Mouse (Mus musculus) hindbrain, embryonic 13.5 days (tissue): Measurements from ENCODE around the gene Pdk2. TPM values are rescaled to one million over a fixed set of nuclear protein-coding genes. Genes with fewer than 3 reads are reported as not detected.

Source experiments
- ATAC-seq: fragments of 200-750 bp; cut with Nextera tagmentation; 2 replicates; pipeline ENCODE4 v1.8.0; 2017; ENCODE audit warnings: moderate TSS enrichment; ENCODE audit not compliant: low FRiP score
- H3K27ac ChIP-seq: fragments of 300-500 bp; sonication (generic); 2 replicates; pipeline ENCODE4 v1.5.1; 2015; ENCODE audit warnings: inconsistent platforms, mild to moderate bottlenecking, moderate library complexity
- H3K27me3 ChIP-seq: fragments of 300-500 bp; sonication (generic); 2 replicates; pipeline ENCODE4 v1.6.1; 2015; ENCODE audit warnings: mild to moderate bottlenecking, inconsistent platforms
- H3K36me3 ChIP-seq: fragments of 300-500 bp; sonication (generic); 2 replicates; pipeline ENCODE4 v1.6.1; 2015; ENCODE audit warnings: mild to moderate bottlenecking, inconsistent platforms
- H3K4me1 ChIP-seq: fragments of 300-500 bp; sonication (generic); replicated peaks from 2 replicates; pipeline ENCODE4 v1.6.1; 2015; ENCODE audit warnings: inconsistent platforms
- H3K4me2 ChIP-seq: fragments of 300-500 bp; sonication (generic); 2 replicates; pipeline ENCODE4 v1.6.1; 2015; ENCODE audit warnings: inconsistent platforms, mild to moderate bottlenecking, moderate library complexity
- H3K4me3 ChIP-seq: fragments of 300-500 bp; sonication (generic); 2 replicates; pipeline ENCODE4 v1.5.1; 2015; ENCODE audit warnings: mild to moderate bottlenecking, inconsistent platforms
- H3K9ac ChIP-seq: fragments of 300-500 bp; sonication (generic); 2 replicates; pipeline ENCODE4 v1.6.1; 2015; ENCODE audit warnings: mild to moderate bottlenecking, inconsistent platforms
- H3K9me3 ChIP-seq: fragments of 300-500 bp; sonication (generic); 2 replicates; pipeline ENCODE4 v1.6.1; 2016; ENCODE audit warnings: inconsistent platforms
- WGBS: fragments of 180-500 bp; shearing (Covaris S2); methylation state at CpG from one replicate; pipeline ENCODE4 v1.1.7; 2015; 5-methylcytosine and 5-hydroxymethylcytosine counted together
- polyA plus RNA-seq: library from polyadenylated mRNA; unstranded; fragments of >200 nt; fragmentation: Nextera tagmentation; extraction: Ambion mirVana; gene quantifications from 2 replicates; pipeline ENCODE4 v1.2.1, GENCODE M21; 2015

The Pdk2 gene
- polyA plus RNA-seq, 1 experiment from 2014 or later: 24.2 TPM

GRCm38 (mm10) chr11:95077956-95078355 lies 36.8 kb upstream of the Pdk2 start:
- H3K4me3 ChIP-seq: peak overlapping the region; percentile 72; the same call in 1 of the 2 replicates
- H3K4me2 ChIP-seq: no peak overlapping the region
- no peaks in the 10 kb centered on the region for H3K36me3 ChIP-seq
- ATAC-seq: no peak
- H3K9me3 ChIP-seq: no peaks in the 10 kb centered on the region
- peaks cover 36% of the 10 kb centered on the region for H3K4me1 ChIP-seq
- no peak overlapping the region for H3K27ac ChIP-seq
- H3K9ac ChIP-seq: no peak overlapping the region
- H3K27me3 ChIP-seq: peaks cover 65% of the 10 kb centered on the region
- 70% methylated on average over 7 of the region's 7 CpGs for WGBS

- H3K4me1 ChIP-seq: peaks cover 40% of the 10 kb centered on the region
- ATAC-seq: peak; percentile 76
- peak within 1 kb of the TSS; percentile 89 for H3K27ac ChIP-seq
- 0% methylated on average over 49 of the region's 51 CpGs for WGBS
- peak within 1 kb of the TSS; percentile 80 for H3K9ac ChIP-seq
- H3K4me3 ChIP-seq: peak within 1 kb of the TSS; percentile 72
- no peaks in the 10 kb centered on the region for H3K9me3 ChIP-seq
- H3K36me3 ChIP-seq: no peaks in the 10 kb centered on the region
- H3K4me2 ChIP-seq: peak within 1 kb of the TSS; percentile 84
- peaks cover 70% of the 10 kb centered on the region for H3K27me3 ChIP-seq
Observed at GRCm38 (mm10) chr11:95076536-95077111, 35.5 kb upstream of the Pdk2 start, which contains the start of gene Itga3. Itga3 (minus strand) TSS chr11:95076801.

- peak overlapping the region; percentile 84 for H3K4me2 ChIP-seq
- peaks cover 40% of the 10 kb centered on the region for H3K4me1 ChIP-seq
- ATAC-seq: peak; percentile 72
- no peaks in the 10 kb centered on the region for H3K36me3 ChIP-seq
- peak overlapping the region; percentile 72 for H3K4me3 ChIP-seq
- peak overlapping the region; percentile 80 for H3K9ac ChIP-seq
- H3K27ac ChIP-seq: peak overlapping the region; percentile 89
- no peaks in the 10 kb centered on the region for H3K9me3 ChIP-seq
- peaks cover 70% of the 10 kb centered on the region for H3K27me3 ChIP-seq
- under 1% methylated on average over 42 of the region's 42 CpGs for WGBS
Observed at GRCm38 (mm10) chr11:95076041-95076535, 34.9 kb upstream of the Pdk2 start.

- no peaks in the 10 kb centered on the region for H3K9me3 ChIP-seq
- peak overlapping the region; percentile 89 for H3K27ac ChIP-seq
- 0 out of 2 replicates have a peak, but pooled peaks have one; percentile 3 for ATAC-seq
- peaks cover 40% of the 10 kb centered on the region for H3K4me1 ChIP-seq
- WGBS: 5% methylated on average over 19 of the region's 19 CpGs
- H3K36me3 ChIP-seq: no peaks in the 10 kb centered on the region
- peak overlapping the region; percentile 84 for H3K4me2 ChIP-seq
- H3K9ac ChIP-seq: peak overlapping the region; percentile 80
- peak overlapping the region; percentile 72 for H3K4me3 ChIP-seq
- peaks cover 70% of the 10 kb centered on the region for H3K27me3 ChIP-seq
Observed at GRCm38 (mm10) chr11:95075197-95076040, 34.3 kb upstream of the Pdk2 start.

- Histone ChIP-seq H3K4me1 (peaks cover 40% of the 10 kb centered on the region), H3K9ac (no peak overlapping the region), H3K9me3 (no peaks in the 10 kb centered on the region), H3K4me2 (peak overlapping the region; percentile 84), H3K36me3 (no peaks in the 10 kb centered on the region), H3K27ac (no peak overlapping the region), H3K27me3 (peaks cover 64% of the 10 kb centered on the region), H3K4me3 (peak overlapping the region; percentile 72)
- no peak for ATAC-seq
- 72% methylated on average over 4 of the region's 4 CpGs for WGBS
Observed at GRCm38 (mm10) chr11:95074694-95075093, 33.5 kb upstream of the Pdk2 start.

GRCm38 (mm10) chr11:95073835-95074234 lies 32.7 kb upstream of the Pdk2 start:
- no peak overlapping the region for H3K4me2 ChIP-seq
- peaks cover 40% of the 10 kb centered on the region for H3K4me1 ChIP-seq
- ATAC-seq: no peak
- H3K9me3 ChIP-seq: no peaks in the 10 kb centered on the region
- WGBS: 84% methylated on average over 4 of the region's 4 CpGs
- H3K9ac ChIP-seq: no peak overlapping the region
- H3K36me3 ChIP-seq: no peaks in the 10 kb centered on the region
- H3K27ac ChIP-seq: no peak overlapping the region
- no peak overlapping the region for H3K4me3 ChIP-seq
- peaks cover 55% of the 10 kb centered on the region for H3K27me3 ChIP-seq

- no peak for ATAC-seq
- Histone ChIP-seq H3K9ac (no peak overlapping the region), H3K4me1 (peaks cover 38% of the 10 kb centered on the region), H3K36me3 (no peaks in the 10 kb centered on the region), H3K27me3 (peaks cover 45% of the 10 kb centered on the region), H3K9me3 (no peaks in the 10 kb centered on the region), H3K4me3 (no peak overlapping the region), H3K27ac (no peak overlapping the region), H3K4me2 (no peak overlapping the region; the same call in 1 of the 2 replicates)
- WGBS: 81% methylated on average over 5 of the region's 5 CpGs
Observed at GRCm38 (mm10) chr11:95072804-95073203, 31.6 kb upstream of the Pdk2 start.

- Histone ChIP-seq H3K27me3 (peaks cover 38% of the 10 kb centered on the region), H3K36me3 (no peaks in the 10 kb centered on the region), H3K4me1 (peaks cover 33% of the 10 kb centered on the region), H3K9me3 (no peaks in the 10 kb centered on the region), H3K4me3 (no peak overlapping the region), H3K27ac (no peak overlapping the region), H3K9ac (no peak overlapping the region), H3K4me2 (no peak overlapping the region)
- 73% methylated on average over 8 of the region's 8 CpGs for WGBS
- ATAC-seq: no peak
Observed at GRCm38 (mm10) chr11:95072136-95072535, 31.0 kb upstream of the Pdk2 start.

- WGBS: 58% methylated on average over 7 of the region's 7 CpGs
- Histone ChIP-seq H3K9ac (no peak overlapping the region), H3K27ac (no peak overlapping the region), H3K4me3 (no peak overlapping the region), H3K4me2 (no peak overlapping the region), H3K27me3 (peaks cover 32% of the 10 kb centered on the region), H3K4me1 (peaks cover 30% of the 10 kb centered on the region), H3K9me3 (no peaks in the 10 kb centered on the region), H3K36me3 (no peaks in the 10 kb centered on the region; the same call in 1 of the 2 replicates)
- ATAC-seq: no peak
Observed at GRCm38 (mm10) chr11:95071266-95071665, 30.1 kb upstream of the Pdk2 start.

GRCm38 (mm10) chr11:95070140-95071107 lies 29.3 kb upstream of the Pdk2 start:
- H3K36me3 ChIP-seq: peaks cover 6% of the 10 kb centered on the region
- peaks cover 22% of the 10 kb centered on the region for H3K4me1 ChIP-seq
- H3K9me3 ChIP-seq: no peaks in the 10 kb centered on the region
- no peak overlapping the region for H3K4me2 ChIP-seq
- H3K27ac ChIP-seq: no peak overlapping the region
- 73% methylated on average over 8 of the region's 8 CpGs for WGBS
- H3K27me3 ChIP-seq: peaks cover 27% of the 10 kb centered on the region
- no peak overlapping the region for H3K4me3 ChIP-seq
- no peak for ATAC-seq
- no peak overlapping the region for H3K9ac ChIP-seq

- Histone ChIP-seq H3K4me1 (peaks cover 12% of the 10 kb centered on the region), H3K4me2 (no peak overlapping the region), H3K4me3 (no peak overlapping the region), H3K27ac (no peak overlapping the region), H3K9me3 (no peaks in the 10 kb centered on the region), H3K27me3 (peaks cover 16% of the 10 kb centered on the region), H3K9ac (no peak overlapping the region), H3K36me3 (peaks cover 8% of the 10 kb centered on the region)
- 89% methylated on average over 10 of the region's 10 CpGs for WGBS
- ATAC-seq: no peak
Observed at GRCm38 (mm10) chr11:95069226-95069957, 28.2 kb upstream of the Pdk2 start.
